Mouse (Mus musculus): Measurements from ENCODE around the gene Mgat5.

- TF ChIP-seq POLR2A (IDR thresholded peaks at IDR 0.05; ENCODE audit: low read depth, low read length) (no peak), CTCF (IDR thresholded peaks at IDR 0.05; ENCODE audit: extremely low read depth, insufficient read length, insufficient replicate concordance, low read depth, low read length) (no peak)
These were observed 105.2 kb downstream of the Mgat5 start for GRCm38 (mm10) chr1:127310011-127310410.

Data from small intestine, adult 2 months (tissue).